Mouse (Mus musculus) cerebellum, adult 2 months (tissue): ENCODE measurements around the gene Tank. TPM values are rescaled to one million over a fixed set of nuclear protein-coding genes. Genes with fewer than 3 reads are reported as not detected.

Source experiments
- DNase-seq, 2 experiments: peaks; one replicate each; pipeline ENCODE4 v3.0.0; 2021
- H3K27ac ChIP-seq: fragments of 200-500 bp; 2 replicates; pipeline ENCODE4 v1.5.1; 2012; ENCODE audit warnings: low read length, control low read depth, inconsistent platforms; ENCODE audit not compliant: insufficient read depth
- H3K27me3 ChIP-seq: fragments of 200-500 bp; 2 replicates; pipeline ENCODE4 v1.6.1; 2012; ENCODE audit warnings: inconsistent platforms, mild to moderate bottlenecking, low read length, moderate library complexity; ENCODE audit not compliant: control insufficient read depth, insufficient read depth
- H3K4me1 ChIP-seq: fragments of 200-500 bp; 2 replicates; pipeline ENCODE4 v1.6.1; 2011; ENCODE audit warnings: low read length; ENCODE audit not compliant: control insufficient read depth, insufficient read depth
- H3K4me3 ChIP-seq: fragments of 200-500 bp; replicated peaks from 2 replicates; pipeline ENCODE3; 2011; ENCODE audit warnings: mild to moderate bottlenecking, low read depth, low read length, control low read depth; ENCODE audit not compliant: insufficient read depth
- CTCF ChIP-seq: fragments of 200-500 bp; IDR thresholded peaks from 2 replicates; pipeline ENCODE4 v1.5.1; 2011; ENCODE audit warnings: low read depth, mild to moderate bottlenecking, control low read depth, low read length, moderate library complexity, borderline replicate concordance; ENCODE audit not compliant: insufficient read depth
- POLR2A ChIP-seq: fragments of 200-500 bp; IDR thresholded peaks from 2 replicates; pipeline ENCODE4 v1.6.1; 2011; ENCODE audit warnings: low read length, control low read depth, borderline replicate concordance; ENCODE audit not compliant: insufficient read depth
- WGBS: fragments of 180-500 bp; shearing (Covaris S2); methylation state at CpG from one replicate; pipeline ENCODE4 v1.1.7; 2018; 5-methylcytosine and 5-hydroxymethylcytosine counted together
- polyA plus RNA-seq: library from polyadenylated mRNA; depleted of rRNA; stranded (reverse); fragments of >200 nt; gene quantifications from 2 replicates; pipeline ENCODE4 v1.2.3, GENCODE M21; 2012

Gene Tank
- polyA plus RNA-seq, 1 experiment, result 27.4 TPM

DNA sequence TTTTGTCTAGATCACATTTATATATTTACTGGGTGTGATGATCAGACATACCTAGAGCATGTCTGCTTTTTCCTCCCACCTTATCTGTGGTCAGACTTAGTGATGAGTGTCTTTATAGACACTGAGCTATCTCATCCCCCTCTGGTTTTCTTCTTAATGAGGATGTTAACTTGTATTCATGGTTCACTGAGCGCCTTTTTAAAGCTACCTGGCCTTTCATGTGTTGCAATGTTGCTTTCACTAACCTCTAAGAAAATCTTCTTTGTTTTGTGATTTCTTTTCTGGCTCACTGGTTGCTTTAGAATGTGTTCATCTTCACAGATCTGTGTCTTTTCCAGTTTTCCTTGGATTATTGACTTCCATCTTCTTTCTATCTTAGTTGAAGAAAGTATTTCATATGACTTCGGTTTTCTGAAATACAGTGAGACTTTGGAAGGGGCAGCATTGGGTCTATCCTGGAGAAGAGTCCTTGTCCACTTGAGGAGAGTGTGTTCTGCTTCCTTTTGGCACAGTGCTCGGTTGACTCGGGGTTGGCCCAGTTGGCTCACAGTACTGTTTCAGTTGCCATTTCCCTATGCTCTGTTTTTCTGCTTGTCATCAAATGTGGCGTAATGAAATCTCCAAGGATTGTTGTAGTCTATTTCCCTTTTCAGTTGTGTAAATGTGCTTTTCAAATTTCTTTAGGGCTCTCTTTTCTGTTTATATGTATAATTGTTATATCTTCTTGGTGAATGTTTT lies 4.4 kb downstream of the Tank start:
- Histone ChIP-seq H3K27ac (no peak overlapping the region), H3K4me1 (no peaks in the 10 kb centered on the region), H3K27me3 (no peaks in the 10 kb centered on the region), H3K4me3 (no peak overlapping the region)
- WGBS, result 48% methylated on average over 5 of the region's 5 CpGs
- no peak for TF ChIP-seq CTCF
- TF ChIP-seq POLR2A, result no peak
- DNase-seq, result no peak

DNA sequence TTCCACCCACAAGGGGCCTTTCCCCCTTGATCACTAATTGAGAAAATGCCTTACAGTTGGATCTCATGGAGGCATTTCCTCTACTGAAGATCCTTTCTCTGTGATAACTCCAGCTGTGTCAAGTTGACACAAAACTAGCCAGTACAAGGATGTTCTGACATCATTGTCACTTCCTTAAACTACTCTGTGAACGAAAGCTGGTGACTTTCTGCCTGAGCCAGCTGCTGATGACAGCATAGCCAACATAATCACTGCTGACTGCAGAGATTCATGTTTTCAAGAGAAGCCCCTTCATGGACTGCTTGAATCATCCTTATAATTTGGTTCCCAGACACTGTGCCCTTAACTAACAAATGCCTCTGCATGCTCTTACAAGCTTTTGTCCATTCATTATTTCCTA lies 7.1 kb downstream of the Tank start:
- Histone ChIP-seq H3K4me1 (no peaks in the 10 kb centered on the region), H3K4me3 (no peak overlapping the region), H3K27ac (no peak overlapping the region), H3K27me3 (no peaks in the 10 kb centered on the region)
- no peak for TF ChIP-seq CTCF
- no peak for TF ChIP-seq POLR2A
- DNase-seq, result no peak
- 77% methylated on average over 1 of the region's 1 CpGs for whole genome bisulfite sequencing

DNA sequence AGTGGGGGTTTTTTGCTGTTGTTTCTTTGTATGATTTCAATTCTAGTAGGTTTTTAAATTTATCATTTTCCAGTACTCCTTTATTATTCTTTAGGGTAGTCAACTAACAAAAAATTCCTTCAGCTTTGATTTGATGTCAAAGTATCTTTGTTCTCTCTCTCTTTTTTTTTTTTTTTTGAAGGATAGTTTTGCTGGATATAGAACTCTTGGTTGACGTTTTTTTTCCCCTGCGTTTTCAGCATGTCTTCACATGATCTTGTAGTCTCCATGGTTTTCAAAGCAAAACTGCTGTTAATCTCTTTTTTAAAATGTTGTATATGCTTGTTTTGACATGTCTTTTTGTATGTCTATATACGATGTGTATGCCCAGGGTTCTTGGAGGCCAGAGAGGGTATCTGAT lies 7.8 kb downstream of the Tank start:
- TF ChIP-seq CTCF (no peak), POLR2A (no peak)
- Histone ChIP-seq H3K4me1 (no peaks in the 10 kb centered on the region), H3K27ac (no peak overlapping the region), H3K4me3 (no peak overlapping the region), H3K27me3 (no peaks in the 10 kb centered on the region)
- WGBS, result 93% methylated on average over 3 of the region's 3 CpGs
- DNase-seq, result no peak

DNA sequence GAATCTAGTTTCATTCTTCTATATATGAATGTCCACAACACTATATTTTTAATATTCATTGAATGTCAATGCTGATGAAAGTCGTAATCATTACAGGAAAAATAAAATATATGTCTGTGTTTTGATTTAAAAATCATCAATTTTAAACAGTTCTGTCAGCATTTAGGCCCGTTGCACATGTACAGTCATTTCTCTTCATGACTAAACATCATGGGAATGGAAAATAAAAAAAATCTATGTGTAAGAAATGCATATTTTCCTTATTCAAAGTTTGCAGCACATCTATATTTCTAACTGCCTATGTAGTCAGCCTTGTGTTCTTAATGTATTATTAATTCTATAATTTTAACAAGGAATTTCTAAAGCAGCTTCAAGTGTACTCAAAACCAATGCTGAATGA lies 12.4 kb downstream of the Tank start:
- H3K4me1 ChIP-seq, result no peaks in the 10 kb centered on the region
- no peak for DNase-seq
- no peaks in the 10 kb centered on the region for H3K27me3 ChIP-seq
- no peak overlapping the region for H3K27ac ChIP-seq
- no peak overlapping the region for H3K4me3 ChIP-seq
- no peak for TF ChIP-seq POLR2A
- no peak for TF ChIP-seq CTCF
- WGBS, result 94% methylated on average over 2 of the region's 2 CpGs

DNA sequence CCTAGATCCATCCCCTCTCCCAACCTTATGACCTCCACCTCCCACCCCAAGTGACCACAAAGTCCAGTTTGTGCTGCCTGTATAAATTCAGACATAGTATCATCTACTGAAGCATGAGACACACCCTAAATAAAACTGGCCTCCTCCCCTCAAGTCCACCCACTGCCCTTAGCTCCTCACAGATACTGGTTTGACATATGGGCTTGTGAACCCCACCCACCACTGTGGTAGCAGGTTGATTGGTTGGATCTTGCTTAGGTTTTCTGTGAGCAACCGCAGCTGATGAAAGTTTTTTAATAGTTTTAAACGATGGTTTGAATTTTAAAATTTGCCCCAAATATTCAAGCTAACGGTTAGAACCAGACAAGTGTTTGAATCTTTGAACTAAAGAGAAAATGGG lies 13.7 kb downstream of the Tank start:
- no peak for TF ChIP-seq CTCF
- no peak for TF ChIP-seq POLR2A
- H3K27me3 ChIP-seq, result no peaks in the 10 kb centered on the region
- no peak for DNase-seq
- no peak overlapping the region for H3K4me3 ChIP-seq
- no peak overlapping the region for H3K27ac ChIP-seq
- 92% methylated on average over 3 of the region's 3 CpGs for WGBS
- no peaks in the 10 kb centered on the region for H3K4me1 ChIP-seq

DNA sequence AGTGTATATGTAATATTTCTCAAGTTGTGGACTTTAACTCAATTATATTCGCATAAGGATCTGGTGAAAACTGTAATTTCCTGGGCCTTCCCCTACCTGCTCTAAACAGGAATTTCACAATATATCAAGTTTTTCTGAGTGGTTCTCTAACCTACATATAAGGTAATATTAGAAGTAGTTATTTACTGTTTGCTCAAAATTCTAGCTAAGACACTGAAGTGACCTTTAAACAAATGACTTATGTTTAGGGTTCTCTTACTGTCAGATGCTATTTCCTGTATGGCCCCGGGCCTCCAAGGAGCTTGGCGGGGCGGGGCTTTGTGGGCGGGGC lies 14.3 kb downstream of the Tank start:
- 16% methylated on average over 5 of the region's 5 CpGs for WGBS
- Histone ChIP-seq H3K4me1 (no peaks in the 10 kb centered on the region), H3K27ac (no peak overlapping the region), H3K4me3 (peak overlapping the region; percentile 58), H3K27me3 (no peaks in the 10 kb centered on the region)
- DNase-seq, result no peak
- TF ChIP-seq POLR2A (no peak), CTCF (no peak)

DNA sequence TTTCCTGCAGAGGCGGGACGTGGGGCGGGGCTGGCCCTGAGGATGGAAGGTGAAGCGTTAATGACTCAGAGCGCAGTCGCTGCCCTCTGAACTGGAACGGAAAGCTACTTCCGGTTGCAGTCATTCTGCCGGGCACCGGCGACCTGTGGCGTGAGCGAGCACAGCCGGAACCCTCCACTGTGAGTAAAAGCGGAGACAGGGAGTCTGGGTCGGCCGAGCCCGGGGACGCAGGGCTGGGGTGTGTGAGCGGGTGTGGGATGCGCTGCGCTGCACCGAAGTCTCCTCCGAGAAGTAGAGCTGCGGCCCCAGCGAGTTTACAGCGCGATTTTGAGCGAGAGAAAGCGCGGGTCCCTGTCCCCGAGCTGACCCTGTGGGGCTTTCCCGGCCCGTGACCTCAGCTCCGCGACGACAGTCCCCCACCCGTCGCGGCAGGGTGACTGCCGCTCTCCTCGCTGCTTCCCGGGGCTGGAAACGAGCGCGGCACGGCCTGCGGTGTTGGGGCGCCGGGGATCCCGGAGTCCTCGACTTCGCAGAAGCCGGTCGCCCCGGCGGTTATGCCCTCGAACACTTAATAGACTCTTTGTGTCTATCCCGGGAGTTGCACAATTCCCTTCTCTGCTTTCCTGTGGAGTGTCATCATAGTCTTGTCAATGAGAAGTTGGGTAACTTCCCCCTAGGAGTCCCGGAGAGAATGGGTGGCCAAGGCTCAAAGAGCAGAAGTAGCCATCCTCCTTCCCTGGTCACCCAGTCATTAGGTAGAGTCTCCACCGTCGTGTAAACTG lies 14.8 kb downstream of the Tank start:
- DNase-seq, result peak; percentile 87 to 89
- peak overlapping the region; percentile 40 for H3K27ac ChIP-seq
- TF ChIP-seq CTCF (no peak), POLR2A (peak; percentile 76; the same call in 1 of the 2 replicates)
- H3K27me3 ChIP-seq, result no peaks in the 10 kb centered on the region
- H3K4me3 ChIP-seq, result peak overlapping the region; percentile 58
- WGBS, result under 1% methylated on average over 62 of the region's 62 CpGs
- H3K4me1 ChIP-seq, result no peaks in the 10 kb centered on the region

DNA sequence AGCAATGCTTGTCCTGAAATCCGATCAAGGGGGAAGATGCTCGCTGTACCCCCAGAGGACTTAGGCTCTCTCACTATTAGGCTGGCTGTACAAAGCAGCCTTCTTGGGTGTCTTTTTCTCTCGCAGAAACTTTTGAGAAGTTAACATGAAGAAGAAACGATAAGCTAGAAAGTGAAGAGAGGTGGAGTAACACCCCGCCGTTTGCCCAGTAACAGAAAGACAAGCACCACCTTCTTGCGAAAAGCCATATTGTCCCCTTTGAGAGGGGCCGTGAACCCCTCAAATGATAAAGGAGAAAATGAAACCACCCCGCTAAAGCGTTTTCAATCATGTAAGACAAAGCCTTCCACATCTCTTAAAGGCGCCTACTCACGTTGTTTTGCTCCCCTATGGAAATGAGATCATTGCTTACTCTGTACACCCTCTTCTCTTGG lies 15.5 kb downstream of the Tank start:
- DNase-seq, result no peak
- TF ChIP-seq CTCF (no peak), POLR2A (no peak)
- no peaks in the 10 kb centered on the region for H3K27me3 ChIP-seq
- no peak overlapping the region for H3K27ac ChIP-seq
- H3K4me1 ChIP-seq, result no peaks in the 10 kb centered on the region
- H3K4me3 ChIP-seq, result peak overlapping the region; percentile 58
- WGBS, result 2% methylated on average over 12 of the region's 12 CpGs
